Mouse (Mus musculus) layer of hippocampus, adult 9-11 months (tissue): ENCODE results near the gene Ptcd1.
"Not testable (repeated sequence)": the region's sequence is repeated elsewhere in the genome, so short reads cannot be mapped to it uniquely, and the experiment has no call there.

Experiments used
- DNase-seq: peaks from one replicate; pipeline ENCODE4 v3.0.0; 2022

The Ptcd1 gene

DNA sequence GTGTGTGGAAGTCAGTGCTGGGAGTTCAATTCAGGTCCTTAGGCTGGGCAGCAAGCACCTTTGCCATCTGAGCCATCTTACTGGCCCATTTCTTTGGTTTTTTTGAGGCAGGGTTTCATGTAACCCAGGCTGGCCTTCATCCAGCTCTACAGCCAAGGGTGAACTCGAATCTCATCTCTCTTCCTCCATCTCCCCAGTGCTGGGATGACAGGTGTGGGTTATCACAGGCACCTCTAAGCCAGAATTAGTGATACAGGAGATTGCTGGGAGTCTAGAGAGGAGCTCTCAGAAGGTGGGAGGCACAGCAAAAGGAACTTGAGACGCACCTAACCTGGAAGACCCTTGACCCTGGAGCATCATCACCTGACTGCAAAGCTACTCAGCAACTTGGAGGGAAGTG lies 53.5 kb downstream of the Ptcd1 start:
- no peak for DNase-seq

DNA sequence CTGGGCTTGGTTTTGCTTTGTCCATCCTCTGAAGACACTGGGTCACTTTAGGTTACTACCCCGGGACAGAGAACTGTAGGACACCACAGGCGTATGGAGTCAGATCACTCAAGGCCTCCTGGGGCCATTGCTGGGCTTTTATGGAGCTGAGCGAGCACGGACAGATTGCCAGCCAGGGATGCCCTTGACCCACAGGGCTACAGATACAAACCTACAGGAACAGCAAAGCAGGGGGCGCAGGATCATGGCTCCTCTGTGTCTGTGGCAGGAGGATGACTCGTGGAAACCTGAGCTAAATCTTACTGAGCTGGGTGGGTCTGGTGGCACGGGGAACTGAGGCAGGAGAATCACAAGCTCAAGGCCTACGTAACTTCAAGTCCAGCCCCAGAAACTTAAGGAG lies 54.3 kb downstream of the Ptcd1 start:
- no peak for DNase-seq

DNA sequence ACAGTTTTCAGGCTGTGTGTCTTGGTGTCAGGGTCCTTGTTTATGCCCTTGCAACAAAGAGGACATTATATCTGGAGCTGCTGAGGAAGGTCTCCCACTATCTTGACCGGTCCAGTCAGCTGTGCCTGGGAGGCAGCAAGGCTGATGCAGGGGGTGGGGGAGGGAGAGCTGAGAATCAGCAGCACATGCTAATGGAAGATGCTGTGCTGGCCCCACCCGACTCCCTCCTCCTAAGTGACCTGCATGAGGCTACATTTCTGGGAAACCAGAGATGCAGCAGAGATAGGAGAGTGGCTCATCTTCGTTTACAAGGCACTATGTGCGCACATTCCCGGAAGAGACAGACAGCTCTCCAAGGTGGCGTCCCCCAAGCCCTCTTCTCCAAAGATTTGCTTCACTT lies 56.5 kb downstream of the Ptcd1 start:
- no peak for DNase-seq

DNA sequence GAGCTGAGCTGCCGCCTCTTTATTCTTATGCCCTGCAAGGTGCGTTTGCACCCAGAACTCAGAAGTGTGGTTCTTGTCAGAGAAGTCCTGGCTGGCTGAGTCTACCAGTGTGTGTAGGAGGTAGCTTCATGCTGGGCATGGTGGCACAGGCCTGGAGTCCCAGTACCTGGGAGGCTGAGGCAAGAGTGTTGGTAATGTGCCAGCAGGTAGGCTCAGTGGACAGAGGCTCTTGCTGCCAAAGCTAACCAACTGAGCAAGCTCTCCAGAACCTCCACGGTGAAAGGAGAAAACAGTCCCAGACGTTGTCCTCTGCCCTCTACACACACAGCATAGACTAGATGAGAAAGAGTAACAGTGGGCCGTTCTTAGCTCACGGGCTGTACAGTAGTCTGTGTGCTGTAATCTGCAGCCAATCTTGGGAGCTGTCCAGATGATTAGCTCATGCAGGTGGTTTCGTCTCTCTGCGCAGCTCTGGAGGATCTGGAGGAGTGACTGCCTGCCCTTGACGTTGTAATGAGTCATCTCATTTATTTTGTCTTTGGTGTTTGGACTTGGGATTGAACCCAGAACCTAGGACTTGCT lies 61.1 kb downstream of the Ptcd1 start:
- DNase-seq: no peak

DNA sequence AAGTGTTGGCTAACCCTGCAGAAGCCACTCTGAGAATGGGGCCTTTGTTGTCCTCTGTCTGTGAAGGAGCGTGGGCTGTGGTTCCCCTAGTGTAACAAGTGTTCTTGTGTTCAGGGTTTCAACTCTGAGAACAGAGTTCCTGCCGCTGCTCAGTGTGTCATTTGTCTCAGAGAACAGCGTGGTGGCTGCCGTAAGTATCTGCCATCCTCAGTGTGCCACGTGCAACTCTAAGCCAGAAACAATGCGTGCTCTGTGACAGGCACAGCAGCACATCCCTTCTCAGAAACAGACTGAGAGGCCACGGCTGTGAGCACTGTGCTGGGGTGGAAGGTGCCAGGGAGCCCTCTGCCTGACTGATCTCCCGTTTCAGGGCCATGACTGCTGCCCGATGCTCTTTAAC lies 62.6 kb downstream of the Ptcd1 start:
- peak; percentile 86 for DNase-seq

DNA sequence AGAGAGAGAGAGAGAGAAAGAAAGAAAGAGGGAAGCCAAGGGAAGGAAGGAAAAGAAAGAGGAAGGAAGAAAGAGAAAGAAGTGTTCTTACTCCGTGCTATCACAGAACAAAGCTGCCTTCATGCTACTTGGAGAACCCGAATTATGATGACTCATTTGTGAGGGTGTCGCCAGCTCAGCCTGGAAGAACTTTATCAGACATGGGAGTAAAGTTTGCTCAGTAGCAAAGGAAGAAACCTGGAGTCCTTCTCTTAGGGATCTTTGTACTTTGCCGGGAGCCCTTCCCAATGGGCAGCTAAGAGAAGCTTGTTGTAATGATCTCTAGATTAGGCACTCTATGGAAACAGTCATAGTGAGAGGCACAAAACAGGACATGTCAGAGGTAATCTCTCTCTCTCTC lies 64.2 kb downstream of the Ptcd1 start:
- DNase-seq: no peak

DNA sequence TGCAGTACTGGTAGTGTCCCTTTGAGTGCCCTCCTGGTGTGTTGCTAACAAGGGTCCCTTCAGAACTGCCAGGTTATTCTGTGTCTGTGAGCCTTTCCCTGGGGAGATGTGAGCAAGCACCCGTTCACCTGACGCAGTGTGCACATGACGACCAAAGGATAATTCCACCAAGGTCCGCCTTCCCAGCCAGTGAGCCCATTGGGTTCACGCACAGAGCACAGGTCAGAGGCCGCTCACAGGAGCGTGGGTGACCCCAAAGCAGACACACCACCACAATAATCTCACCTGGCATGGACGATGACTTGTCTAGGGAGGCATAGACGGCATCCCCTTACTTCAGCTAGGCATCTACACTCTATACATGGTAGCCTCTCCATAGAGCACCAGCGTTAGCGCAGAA lies 65.5 kb downstream of the Ptcd1 start:
- DNase-seq: not testable (repeated sequence)

DNA sequence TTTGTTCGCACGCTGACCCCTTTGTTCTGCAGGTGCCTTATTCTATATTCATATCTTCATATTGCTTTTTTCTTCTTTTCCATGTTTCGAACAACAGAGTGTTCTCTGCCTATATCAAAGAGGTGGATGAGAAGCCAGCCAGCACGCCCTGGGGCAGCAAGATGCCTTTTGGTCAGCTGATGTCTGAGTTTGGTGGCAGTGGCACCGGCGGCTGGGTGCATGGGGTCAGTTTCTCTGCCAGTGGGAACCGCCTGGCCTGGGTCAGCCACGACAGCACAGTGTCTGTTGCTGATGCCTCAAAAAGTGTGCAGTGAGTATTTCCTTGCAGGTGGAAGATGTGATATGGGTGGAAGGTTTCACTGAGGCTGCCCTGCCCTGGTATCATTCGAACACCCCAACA lies 65.9 kb downstream of the Ptcd1 start:
- no peak for DNase-seq

DNA sequence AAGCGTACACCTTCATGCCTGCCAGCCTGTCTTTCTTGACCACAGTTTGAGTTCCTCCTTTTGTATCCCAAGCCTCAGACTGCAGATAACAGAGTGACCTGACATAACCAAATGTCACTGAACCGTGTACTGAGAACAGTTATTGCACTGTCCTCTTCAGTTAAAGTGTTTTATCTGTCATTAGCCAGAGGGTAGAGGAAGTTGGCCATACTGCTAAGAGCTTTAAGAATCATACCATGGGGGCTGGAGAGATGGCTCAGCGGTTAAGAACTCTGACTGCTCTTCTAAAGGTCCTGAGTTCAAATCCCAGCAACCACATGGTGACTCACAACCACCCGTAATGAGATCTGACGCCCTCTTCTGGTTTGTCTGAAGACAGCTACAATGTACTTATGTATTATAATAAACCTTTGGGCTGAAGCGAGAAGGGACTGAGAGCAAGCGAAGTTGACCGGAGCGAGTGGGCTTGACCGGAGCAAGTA lies 68.5 kb downstream of the Ptcd1 start:
- DNase-seq: no peak
